Mouse (Mus musculus) left cerebral cortex, postnatal 14 days (tissue): ENCODE measurements around the gene P4ha2. TPM values are rescaled to one million over a fixed set of nuclear protein-coding genes. Genes with fewer than 3 reads are reported as not detected.
A peak's percentile ranks its signal among the peaks of the same experiment; 100 is the strongest.
"Not testable (repeated sequence)": the region's sequence is repeated elsewhere in the genome, so short reads cannot be mapped to it uniquely, and the experiment has no call there.

Source experiments
- DNase-seq, 2 experiments: peaks; one replicate each; pipeline ENCODE4 v3.0.0; 2021 to 2022; ENCODE audit warnings: low spot score in 2 of 2, mixed read lengths in 1 of 2
- intact Hi-C: fragments of 180-260 bp; cut with DNase I; formaldehyde crosslinking; loops from one replicate; pipeline ENCODE4 v1.15.1; 2025
- total RNA-seq, 2 experiments: library from RNA; stranded (reverse); gene quantifications; 2 replicates each; pipeline ENCODE4 v1.2.3; 2021

Gene P4ha2
- total RNA-seq, 2 experiments from 2014 or later, result 16.6 to 18.3 TPM

DNA sequence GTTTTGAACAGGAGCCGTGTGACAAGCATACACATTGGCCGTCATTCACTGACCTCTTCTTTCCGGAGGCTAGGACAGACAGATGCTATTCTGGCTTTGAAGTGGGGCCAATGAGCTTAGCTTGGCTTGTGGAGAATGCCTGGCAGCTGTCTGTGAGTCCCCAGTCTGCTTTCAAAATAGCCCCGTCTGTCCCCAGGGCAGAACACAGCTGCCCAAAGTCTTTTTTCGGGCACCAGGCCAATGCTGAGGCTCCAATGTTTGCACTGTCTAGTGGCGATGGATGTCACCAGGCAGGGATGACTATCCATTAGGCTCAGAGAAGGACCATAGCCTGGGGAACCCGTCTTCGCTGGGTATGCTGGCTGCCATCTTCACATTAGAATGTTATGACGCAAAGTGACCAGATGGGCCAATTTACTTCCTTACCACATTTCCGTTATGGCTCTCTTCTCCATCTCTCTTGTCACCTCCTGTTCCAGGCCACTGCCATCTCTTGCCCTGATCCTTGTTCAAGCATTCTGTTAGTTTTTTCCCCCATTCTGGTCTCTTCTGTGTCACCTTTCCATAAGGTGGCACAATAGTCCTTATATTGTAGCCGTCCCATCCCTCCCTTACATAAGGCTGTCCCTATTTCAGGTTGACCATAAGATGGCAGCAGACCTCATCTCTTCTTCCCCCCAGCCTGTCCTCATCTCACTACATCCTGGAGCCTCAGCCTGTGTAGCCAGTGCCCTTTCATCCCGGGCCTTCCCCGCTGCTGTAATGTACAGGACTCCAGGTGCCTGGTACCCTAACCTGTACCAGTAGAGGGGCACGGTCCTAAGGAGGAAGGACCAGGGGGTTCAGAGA lies 22.7 kb downstream of the P4ha2 start:
- intact Hi-C loops, result loop anchor here (10.0 kb wide), 1 partner anchor 232 kb away; no protein-coding TSS in a partner anchor
- DNase-seq, result peak; percentile 67 to 72

DNA sequence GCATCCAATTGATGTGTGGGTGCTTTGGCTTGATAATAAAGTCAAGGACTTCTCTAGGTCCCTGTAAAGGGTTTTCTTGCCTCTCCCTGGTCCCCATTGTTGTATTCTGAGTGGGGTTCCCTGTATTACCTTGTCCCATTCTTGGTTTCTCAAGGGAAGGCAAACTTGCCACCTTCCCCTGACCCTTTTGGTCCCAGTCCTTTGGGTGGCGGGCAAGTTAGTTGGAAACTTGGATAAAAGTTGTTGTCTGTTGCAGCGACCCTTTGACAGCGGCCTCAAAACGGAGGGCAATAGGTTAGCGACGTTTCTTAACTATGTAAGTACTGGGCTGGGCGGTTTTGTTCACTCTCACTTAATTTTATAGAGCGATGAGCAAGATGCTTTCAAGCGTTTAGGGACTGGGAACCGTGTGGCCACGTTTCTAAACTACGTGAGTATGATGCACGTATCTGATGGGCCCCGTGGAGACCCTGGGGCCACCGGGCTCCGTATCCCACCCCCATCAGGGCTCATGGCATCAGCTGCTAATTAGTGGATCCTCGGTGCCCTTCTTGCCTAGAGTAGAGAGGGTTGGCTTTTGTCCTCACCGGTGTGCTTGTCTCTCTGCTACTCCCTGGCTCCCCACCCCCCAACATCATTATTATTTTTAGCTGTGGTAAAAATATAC lies 26.2 kb downstream of the P4ha2 start:
- no peak for DNase-seq
- intact Hi-C loops, result loop anchor here (10.0 kb wide), 1 partner anchor 229 kb away; no protein-coding TSS in a partner anchor

DNA sequence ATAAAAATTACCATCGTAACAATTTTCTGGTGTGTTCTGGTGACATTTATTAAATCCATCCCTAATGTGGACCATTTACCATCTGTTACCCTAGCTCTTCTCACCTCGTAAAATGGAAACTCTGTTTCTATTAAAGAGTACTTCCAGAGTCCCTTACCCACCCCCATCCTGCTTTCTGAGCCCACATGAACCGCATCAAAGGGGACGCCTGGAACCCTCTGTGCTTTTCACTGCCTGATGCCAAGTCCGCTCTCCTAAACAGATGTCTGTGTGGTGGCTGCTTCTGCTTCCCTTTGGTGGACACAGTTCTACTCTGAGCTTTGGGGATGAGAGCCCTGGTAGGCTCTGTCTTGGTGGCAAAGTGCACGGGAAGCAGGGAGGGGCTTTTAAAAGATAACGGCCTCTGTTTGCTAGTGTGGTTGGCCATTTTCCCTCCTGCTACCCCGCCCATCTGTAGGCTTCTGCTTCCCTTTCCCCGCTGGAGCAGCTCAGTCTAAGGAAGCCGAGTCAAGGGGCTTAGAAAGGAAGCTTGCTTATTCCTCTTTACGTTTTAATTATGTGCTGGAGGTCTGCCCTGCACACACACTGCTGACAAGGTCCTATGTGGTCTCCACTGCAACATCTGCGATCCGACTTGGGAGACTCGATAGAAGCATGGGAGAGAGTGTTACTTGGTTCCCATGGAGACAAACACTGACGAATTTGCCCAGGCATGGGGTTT lies 26.9 kb downstream of the P4ha2 start:
- no peak for DNase-seq
- intact Hi-C loops, result loop anchor here (10.0 kb wide), 1 partner anchor 228 kb away; no protein-coding TSS in a partner anchor

DNA sequence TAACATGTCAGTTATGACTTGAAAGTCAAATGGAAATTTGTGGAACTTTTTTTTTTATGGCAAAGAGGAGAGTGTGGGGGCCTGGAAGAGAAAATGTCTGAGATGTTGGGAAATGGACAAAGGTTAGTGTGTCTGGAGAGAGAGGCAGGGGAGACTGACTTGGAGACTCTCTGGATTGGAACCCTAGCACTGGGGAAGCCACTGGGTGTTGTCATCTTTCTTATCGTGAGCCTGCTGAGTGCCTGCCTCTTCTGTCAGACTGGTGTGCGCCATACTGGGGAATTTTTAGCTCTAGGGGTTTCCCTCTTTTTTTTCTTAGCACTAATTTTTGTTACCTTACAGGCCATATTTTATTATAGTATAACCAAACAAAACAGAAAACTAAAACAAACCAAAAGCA lies 27.5 kb downstream of the P4ha2 start:
- no peak for DNase-seq
- intact Hi-C loops, result loop anchor here (10.0 kb wide), 1 partner anchor 227 kb away; no protein-coding TSS in a partner anchor

DNA sequence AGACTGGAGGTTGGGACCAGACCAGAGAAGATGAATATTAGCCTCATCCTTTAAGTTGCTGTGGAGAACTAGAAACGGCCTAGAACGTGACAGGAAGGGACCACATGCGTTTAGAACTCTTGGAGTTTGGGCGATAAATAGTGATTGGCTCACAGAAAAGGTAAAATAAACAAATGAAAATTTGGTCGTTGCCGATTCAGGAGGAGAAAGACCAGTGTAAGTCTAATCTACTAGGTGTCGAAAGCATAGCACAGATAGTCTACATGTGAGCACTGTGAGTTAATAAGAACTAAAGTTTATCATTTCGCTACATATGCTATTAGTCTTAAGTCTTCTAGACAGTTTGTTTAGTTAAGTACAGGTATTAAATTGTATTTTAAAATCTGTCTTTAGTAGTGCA lies 30.1 kb downstream of the P4ha2 start:
- intact Hi-C loops, result loop anchor here (10.0 kb wide), 1 partner anchor 225 kb away; no protein-coding TSS in a partner anchor
- DNase-seq, result no peak

DNA sequence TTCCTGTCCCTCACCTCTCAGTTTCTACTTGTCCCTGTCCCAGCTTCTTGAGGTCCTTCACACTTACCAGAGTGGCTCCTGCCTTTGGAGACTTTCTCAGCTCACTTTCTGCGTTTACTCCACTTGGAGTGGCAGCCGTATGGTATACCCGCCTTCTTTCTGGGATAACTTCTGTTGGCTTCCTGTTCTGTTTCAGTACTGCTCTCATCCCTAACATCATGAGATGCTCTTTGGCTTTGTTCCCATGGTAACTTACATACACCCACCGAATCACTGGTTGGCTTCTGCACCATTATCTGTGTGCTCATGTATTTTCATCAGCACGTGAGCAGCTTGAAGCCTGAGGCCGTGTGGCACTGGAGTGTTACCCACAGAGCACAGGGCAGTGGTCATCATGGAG lies 30.8 kb downstream of the P4ha2 start:
- intact Hi-C loops, result no loop called here
- peak in 1 of 2 experiments; percentile 57 for DNase-seq

DNA sequence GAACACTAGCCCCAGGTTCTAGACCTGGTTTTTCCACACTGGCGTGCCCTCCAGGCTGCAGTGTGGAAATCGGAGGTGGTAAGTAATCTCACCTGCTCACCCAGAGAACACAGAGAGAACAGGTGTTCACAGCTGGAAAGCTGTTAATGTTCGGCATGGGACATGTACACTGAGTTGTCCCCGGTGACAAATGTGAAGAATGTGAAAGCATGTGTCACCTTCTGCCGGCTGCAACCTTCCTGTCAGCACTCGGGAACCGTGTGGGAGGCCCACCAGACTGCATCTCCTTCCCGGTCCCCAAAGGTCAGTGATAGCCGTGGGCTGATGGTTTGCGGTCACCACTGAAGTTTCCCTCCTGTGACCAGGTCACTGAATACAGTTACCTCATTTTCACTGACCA lies 32.4 kb downstream of the P4ha2 start:
- DNase-seq, result no peak
- intact Hi-C loops, result no loop called here

DNA sequence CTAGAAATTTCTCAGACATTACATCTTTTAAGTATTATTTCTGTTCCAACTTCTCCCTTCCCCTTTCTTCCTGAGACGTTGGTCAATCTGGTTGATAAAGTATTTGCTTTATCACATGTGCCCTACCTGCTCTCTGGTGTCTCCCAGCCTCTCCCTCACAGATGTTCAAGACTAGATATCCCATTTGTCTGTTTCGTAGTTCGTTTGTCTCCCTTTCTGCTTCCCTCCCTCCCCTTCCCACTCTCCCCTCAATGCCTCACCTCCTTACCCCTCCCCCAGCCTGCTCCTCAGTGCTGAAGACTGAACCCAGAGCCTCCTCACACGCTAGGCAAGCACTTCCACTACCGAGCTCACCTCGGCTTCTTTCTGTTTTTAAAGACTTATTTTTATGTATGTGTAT lies 35.0 kb downstream of the P4ha2 start:
- no peak for DNase-seq
- intact Hi-C loops, result no loop called here

DNA sequence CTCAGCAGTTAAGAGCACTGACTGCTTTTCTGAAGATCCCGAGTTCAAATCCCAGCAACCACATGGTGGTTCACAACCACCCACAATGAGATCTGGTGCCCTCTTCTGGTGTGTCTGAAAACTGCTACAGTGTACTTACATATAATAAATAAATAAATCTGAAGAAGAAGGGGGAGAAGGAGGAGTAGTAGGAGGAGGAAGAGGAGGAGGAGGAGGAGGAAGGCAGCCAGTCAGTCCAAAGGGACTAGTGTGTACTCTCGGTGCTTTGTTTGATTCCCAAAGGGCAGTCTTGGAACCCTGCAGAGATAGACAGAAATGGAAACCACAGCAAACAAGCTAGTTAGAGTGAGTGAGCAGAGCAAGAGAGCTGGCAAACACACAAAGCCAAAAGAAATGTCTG lies 40.3 kb downstream of the P4ha2 start:
- DNase-seq, intact Hi-C loops: not testable (repeated sequence)

DNA sequence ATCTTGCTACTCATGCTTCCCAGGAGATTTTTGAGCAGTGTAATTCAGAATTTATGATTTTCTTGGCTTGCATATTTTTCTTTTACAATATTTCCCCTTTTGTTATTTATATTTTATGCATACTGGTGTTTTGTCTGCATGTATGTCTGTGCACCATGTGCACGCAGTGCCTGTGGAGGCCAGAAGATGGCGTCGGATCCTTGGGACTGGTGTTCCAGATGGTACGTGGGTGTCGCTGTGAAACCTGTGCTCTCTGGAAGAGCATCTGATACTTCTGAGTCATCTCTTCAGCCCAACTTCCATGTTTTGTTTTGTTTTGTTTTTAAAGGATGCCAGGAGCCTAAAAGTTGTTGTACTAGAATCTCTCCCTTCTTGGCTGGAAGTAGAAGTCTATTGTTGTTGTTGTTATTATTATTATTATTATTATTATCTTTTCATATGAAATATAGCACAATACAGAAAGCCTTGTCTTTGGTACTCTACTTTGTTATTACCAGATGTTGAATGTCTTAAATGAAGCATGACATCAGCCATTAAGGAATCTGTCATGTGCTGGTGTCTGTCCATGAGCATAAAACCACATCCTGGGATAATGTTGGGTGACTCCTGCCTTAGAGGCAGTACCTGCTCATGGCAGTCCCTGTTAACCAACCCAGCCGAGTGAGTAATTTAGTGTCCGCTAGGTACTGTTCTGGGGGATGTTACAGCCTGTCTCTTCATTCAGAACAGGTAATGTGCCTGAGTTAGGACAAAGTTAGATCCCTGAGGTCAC lies 41.5 kb downstream of the P4ha2 start:
- peak in 1 of 2 experiments; percentile 60 for DNase-seq
- intact Hi-C loops, result no loop called here

DNA sequence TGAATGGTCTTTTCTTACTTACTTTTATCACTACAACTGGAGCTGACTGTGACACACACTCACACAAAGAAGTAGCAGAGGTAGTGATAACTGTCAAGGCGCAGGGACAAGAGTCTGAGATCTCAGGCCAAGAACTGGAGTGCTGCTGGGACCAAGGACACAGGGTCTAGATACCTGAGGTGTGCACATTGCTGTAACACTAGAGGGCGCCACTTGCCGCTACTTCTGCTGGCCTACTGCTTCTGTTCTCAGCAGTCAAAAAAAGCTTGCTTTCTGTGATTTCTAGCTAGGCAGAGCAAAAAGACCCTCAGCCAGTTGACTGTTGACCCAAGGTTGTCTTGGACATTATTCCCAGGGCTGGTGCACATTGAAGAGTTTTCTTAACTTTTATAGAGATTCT lies 45.0 kb downstream of the P4ha2 start:
- intact Hi-C loops, result loop anchor here (2.0 kb wide), 1 partner anchor 112 kb away; no protein-coding TSS in a partner anchor
- peak; percentile 62 to 75 for DNase-seq

DNA sequence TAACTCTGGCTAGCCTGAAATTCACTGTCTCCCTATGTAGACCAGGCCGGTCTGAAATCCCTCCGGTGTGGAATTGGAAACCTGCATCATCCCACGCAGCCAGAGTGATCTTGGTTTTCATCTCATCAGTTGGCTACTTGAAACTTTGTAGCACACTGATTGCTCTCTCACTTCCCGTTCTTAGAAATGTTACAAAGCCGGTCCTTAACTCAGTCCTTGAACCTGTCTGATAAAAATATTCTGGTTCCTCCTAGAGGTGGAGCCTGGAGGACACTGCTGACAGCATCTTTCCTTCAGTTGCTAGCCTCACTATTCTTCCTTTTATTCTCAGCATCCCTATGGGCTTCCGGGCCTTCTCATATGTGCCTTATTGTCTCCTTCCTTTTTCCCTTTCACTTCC lies 46.1 kb downstream of the P4ha2 start:
- DNase-seq, result no peak
- intact Hi-C loops, result loop anchor here (2.0 kb wide), 1 partner anchor 111 kb away; no protein-coding TSS in a partner anchor

DNA sequence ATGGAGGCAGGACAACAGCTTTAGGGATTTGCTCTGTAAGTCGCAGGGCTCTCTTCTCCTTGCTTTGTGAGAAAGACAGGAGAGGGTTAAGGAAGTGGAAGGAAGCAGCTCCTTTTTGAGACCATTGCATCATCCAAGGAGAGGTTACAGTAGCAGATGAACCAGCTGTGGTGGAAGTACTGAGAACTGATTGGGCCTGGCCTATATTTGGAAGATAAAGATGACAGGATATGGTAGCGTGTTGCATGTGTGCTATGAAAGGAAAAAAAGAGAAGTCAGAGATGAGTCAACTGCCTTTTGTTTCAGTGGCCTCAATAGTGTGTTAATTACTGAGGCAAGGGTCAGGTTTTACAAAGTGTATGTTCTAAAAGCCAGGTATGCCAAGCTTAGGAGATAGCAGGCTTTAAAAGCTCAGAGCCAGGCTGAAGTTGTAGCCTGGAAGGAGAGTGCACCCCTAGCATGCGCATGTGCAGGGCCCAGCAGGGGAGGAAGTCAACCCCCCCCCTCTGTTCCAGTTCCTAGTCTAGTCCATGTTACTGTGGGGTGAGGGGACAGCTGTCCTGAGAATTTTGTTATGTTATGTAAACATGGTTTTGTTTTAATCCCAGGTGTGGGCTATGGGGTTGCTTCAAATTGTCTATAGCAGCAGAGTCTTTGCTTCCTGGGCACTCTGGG lies 50.0 kb downstream of the P4ha2 start:
- DNase-seq, result no peak
- intact Hi-C loops, result no loop called here

DNA sequence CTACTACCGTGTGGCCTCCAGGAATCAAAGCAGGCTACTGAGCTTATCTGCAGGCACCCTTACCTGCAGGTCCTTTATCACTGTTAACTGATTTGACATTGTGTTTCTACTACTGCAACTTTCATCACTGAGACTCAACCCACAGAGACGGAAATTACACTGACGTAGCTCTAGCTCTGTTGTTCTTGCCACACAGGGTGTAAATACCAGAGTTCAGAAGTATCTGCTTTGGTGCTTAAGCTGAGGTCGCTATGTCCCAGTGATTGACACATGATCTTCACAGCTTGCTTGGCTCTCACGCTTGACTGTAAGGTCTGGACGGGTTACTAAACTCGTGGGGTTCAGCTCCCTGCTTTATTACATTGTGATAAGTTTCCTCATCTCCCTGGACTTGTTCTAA lies 51.2 kb downstream of the P4ha2 start:
- intact Hi-C loops, result no loop called here

DNA sequence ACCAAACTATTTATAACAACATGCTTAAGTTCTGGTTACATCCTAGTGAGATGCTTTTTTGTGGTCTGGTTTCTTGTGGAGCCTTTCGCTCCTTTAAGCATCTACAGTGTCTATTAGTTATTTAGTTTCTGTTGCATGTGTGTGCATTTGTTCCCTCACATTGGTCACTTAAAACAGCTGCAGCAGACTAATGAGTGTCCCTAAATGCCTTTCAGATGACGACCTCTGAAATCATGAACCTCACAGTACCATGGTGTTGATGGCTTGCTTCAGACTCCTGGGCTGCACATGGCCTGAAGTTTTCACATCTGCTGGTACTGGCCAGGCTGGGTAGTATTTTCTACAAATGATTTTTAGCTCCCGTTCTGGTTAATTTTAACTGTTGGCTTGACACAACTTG lies 53.1 kb downstream of the P4ha2 start:
- no peak for DNase-seq

More for the DNA sequence above, 51.2 kb downstream of the P4ha2 start:
- DNase-seq, result no peak

DNA sequence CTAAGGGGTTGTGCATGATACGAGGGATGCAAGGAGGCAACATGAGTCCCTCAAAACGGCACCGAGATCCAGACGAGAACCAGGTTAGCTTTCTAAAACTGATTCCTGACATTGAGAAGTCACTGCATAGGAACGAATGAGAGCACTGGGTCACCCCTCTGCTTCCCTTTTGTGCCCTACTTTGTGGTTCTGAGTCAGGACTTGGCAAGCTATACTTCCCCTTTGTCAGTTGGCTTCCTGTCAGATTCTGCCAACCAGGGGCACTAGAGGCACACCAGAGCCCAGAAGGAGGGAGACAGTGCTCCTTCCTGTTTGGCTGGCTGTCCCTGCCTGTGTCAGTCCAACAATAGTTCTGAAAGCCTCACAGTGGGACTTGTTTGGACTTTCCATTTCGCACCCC lies 56.0 kb downstream of the P4ha2 start:
- intact Hi-C loops, result no loop called here
- DNase-seq, result peak; percentile 47 to 48

More for the DNA sequence above, 53.1 kb downstream of the P4ha2 start:
- intact Hi-C loops, result no loop called here

DNA sequence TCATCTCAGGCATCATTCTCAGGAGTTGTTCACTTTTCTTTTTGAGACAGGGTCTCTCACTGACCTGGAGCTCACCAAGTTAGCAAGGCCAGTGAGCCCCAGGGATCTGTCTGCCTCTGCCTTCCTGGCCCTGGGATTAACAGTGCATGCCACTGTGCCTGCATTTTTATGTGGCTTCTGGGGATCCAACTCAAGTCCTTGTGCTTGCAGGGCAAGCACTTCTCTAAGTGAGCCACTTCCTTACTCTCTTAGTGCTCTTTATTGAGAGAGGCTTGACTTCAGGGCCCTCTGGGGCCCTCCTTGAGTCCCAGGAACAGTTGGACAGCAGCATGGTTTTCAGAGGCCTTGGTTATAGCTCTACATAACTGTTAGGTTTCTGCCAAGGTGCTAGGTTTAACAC lies 56.6 kb downstream of the P4ha2 start:
- intact Hi-C loops, result no loop called here
- no peak for DNase-seq

DNA sequence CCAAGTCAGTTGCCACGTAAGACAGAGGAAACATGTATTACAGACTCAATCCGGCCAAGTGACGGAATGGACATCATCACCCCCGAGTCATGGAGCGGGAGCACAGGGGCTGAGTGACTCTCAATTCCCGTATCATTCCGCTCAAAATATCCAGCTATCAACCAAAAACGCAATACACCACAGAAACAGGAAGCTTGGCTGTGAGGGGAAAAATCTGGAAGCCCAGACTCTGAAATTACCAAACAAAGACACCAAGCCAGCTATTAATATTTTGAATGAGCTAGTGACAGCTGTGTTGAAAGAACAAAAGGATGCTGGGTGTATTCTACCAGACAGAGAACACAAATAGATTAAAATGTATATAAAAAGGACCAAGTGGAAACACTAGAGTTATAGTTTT lies 57.7 kb downstream of the P4ha2 start:
- intact Hi-C loops, result no loop called here
- no peak for DNase-seq

DNA sequence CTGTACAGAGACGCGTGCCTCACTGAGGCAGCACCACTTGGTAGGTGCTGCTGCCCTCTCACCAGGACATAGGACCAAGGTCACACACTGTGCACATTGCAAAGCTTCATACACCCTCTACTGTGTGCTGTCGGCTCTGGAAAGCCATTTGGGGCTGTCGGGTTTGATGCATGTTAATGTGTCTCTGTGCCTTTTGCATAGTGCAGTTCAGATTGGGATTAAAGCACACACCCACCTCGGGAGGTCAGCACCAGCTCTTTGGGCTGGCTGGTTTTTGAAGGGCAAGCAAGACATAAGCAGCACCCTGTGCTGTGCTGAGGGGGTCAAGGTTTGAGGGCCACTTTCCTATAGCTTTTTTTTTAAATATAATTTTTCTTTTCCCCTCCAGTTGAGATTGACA lies 60.5 kb downstream of the P4ha2 start:
- intact Hi-C loops, result no loop called here
- no peak for DNase-seq
